Mouse (Mus musculus) olfactory bulb, adult 2 months (tissue): Measurements from ENCODE around the gene Zfp945.

Source experiments
- CTCF ChIP-seq: fragments of 200-500 bp; IDR thresholded peaks from 2 replicates; pipeline ENCODE4 v1.5.1; 2012; ENCODE audit warnings: low read depth, mild to moderate bottlenecking, low read length, moderate library complexity; ENCODE audit not compliant: insufficient read depth
- POLR2A ChIP-seq: fragments of 200-500 bp; IDR thresholded peaks from 2 replicates; pipeline ENCODE4 v1.6.1; 2012; ENCODE audit warnings: mild to moderate bottlenecking, low read depth, low read length, moderate library complexity; ENCODE audit not compliant: insufficient read depth

DNA sequence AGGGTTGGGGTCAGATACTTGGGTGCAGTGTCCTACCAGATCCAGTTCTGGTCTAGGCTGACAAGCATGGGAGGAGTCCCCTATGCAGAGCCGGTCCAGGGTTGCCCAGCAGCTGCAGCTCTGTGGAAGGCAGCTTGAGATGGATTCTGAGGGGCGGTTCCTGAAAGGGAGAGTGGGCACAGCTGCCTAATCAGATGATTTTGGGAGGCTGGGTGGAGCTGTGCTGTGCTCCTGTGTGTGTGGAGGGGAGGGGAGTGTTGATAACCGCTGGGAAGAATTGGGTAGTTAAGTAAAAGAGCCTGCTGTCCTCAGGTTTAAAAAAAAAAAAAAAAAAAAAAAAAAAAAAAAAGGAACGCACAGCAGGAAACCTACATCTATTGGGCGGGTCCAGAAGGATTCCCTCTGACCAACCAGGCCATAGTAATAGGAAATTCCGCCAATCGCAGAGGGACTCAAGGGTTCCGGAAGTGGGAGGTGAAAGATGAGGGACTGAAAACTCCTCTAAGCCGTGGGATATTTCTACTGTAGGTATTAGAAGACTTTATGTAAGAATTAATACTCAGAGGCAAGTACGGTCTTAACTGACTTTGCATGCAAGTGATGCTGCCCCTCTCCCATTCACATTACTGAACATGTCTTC lies 17.2 kb upstream of the Zfp945 start:
- TF ChIP-seq CTCF (no peak), POLR2A (no peak)
